Mouse (Mus musculus) thymus, postnatal 0 days (tissue): ENCODE data around the gene Tnfrsf18. TPM values are rescaled to one million over a fixed set of nuclear protein-coding genes. Genes with fewer than 3 reads are reported as not detected.

Experiments
- DNase-seq: peaks from one replicate; pipeline ENCODE4 v3.0.0-alpha.2; 2015; ENCODE audit warnings: low spot score
- polyA plus RNA-seq: library from polyadenylated mRNA; unstranded; fragments of >200 nt; fragmentation: Nextera tagmentation; extraction: Ambion mirVana; gene quantifications from 2 replicates; pipeline ENCODE4 v1.2.1, GENCODE M21; 2015

The Tnfrsf18 gene
- 13.9 and 14.8 TPM in 2 replicates for polyA plus RNA-seq

- DNase-seq: peak; percentile 50
Measured at GRCm38 (mm10) chr4:156026013-156026412, at the start of gene Tnfrsf18. TSS of gene Tnfrsf18 (plus strand) at chr4:156026164.

DNA sequence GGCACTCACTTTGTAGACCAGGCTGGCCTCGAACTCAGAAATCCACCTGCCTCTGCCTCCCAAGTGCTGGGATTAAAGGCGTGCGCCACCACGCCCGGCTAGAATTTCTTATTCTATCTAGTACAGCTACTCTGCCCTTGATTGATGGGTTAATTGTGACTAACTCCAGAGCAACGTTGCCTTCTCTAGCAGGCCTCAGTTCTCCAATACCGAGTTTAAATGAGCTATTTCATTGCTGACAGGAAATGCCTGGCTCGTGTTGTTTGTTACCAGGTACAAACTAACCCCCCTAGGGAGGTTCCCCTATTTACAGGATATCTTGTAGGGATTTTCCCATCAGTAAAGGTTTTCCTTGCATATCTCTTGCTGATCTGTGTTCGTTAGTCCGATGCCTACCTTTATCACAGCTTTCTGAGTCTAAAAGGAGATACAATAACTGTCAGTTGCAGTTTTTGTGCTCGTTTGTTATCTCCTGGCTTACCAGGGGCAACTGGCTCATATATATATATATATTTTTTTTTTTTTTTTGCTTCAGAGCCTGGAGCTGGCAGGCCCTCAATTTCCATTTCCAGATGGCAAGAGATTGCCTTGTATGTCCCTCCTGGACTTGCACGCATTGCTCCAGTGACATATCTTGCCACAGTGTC, 44.4 kb upstream of the Tnfrsf18 start:
- DNase-seq: no peak

- DNase-seq: no peak
Measured at GRCm38 (mm10) chr4:155983788-155984187, 42.2 kb upstream of the Tnfrsf18 start.

- no peak for DNase-seq
Measured at GRCm38 (mm10) chr4:155991211-155991907, 34.6 kb upstream of the Tnfrsf18 start.

DNA sequence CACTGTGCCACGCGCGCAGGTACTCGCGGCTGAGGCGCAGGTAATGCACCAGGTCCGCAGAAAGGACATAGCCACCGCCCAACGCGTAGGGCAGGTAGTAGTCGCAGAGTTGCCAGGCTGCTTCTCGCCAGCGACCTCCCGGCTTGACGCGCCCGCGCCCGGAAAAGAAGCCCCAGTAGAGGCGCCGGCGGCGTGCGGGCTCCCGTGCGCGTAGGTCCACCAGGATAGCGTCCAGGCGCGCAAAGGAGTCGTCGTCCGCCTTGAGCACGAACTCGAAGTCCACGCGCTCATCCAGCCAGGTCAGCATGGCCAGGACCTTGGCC, 34.1 kb upstream of the Tnfrsf18 start:
- no peak for DNase-seq

DNA sequence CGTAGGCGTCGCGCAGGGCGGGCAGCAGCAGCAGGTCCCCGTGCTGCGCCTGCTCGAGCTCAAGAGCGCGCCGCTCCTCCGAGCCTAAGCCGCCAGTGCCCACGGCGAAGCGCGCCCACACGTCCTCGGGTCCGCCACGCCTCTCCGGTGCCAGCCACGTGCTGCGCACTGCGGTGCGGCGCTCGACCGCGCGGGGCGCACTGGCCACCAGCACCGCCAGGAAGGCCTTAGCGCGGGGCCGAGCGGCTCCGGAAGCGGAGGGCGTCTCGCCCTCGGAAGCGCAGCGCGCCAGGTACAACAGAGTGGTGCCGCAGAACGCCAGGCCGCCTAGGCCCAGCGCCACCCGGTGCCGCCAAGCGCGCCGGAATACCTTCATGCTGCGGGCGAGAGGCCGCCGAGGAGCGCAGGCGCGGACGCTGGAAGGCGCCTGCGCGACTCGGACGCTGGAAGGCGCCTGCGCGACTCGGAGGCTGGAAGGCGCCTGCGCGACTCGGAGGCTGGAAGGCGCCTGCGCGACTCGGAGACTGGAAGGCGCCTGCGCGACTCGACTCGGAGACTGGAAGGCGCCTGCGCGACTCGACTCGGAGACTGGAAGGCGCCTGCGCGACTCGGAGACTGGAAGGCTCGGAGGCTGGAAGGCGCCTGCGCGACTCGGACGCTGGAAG, 33.6 kb upstream of the Tnfrsf18 start, which contains the start of the genes B3galt6 and Sdf4:
B3galt6 (minus strand) TSS at position 409 of the 665 bp plus-strand sequence.
Sdf4 (plus strand) TSS at position 632 of the 665 bp plus-strand sequence.
- DNase-seq: peak; percentile 88

DNA sequence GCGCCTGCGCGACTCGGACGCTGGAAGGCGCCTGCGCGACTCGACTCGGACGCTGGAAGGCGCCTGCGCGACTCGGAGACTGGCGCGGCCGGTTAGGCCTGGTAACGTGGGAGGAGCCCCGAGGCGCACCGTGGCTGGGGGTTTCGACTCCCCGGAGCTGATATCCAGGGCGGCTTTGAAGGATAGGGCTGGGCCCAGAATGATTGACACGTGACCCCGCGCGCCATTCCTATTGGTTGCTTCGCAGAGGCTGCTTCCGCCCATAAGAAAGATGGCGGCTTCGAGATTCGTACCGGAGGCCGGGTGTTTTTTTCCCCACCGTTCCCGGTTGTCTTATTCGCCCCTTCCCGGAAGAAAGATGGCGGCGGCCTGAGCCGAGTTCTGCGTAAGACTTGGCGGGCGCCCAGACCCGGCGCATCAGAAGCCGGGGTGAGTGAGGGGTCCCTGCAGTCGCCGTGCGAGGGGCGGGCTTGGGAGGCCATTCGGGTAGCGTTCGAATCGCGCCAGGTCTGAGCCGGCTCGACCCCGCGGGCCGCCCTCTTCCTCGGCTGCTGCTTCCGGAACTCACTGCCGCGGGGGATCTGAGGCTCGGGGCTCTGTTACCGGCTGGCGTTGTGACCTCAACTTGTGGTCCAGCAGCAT, 32.9 kb upstream of the Tnfrsf18 start:
- DNase-seq: peak; percentile 98

DNA sequence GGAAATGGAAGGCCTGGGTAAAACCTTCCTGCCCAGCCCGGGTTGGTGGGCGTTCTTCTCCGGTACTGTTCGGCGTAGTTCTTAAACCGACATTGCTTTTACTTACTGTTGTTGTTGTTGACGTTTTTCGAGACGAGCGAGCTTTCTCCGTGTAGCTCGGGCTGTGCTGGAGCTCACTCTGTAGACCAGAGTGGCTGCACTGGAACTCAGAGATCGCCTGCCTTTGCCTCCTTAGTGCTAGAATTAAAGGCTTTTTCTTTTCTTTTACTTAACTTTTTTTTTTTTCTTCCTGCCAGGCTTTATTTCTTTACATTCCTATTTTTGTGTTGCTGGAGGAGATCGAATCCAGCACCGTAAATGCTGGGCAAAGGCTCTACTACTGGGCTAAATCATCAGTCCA, 32.4 kb upstream of the Tnfrsf18 start:
- DNase-seq: no peak

DNA sequence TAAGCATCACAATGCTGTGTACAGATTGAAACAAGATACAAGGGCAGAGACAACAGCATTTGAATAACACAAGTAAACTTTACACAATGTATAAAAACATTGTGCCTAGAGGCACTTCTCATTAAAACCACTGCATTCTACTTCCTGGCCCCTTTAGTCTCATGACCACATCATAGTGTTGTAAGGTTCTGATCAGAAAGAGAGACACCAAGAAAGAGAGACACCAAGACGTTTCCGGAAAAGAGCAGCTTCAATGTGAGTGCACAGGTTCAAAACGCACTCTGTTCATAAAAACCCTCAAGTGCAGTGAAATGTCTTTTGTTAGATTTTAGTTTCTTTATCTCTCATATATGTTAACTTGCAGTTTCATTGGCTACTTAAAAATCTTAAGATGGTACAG, 21.9 kb upstream of the Tnfrsf18 start:
- DNase-seq: peak; percentile 21

DNA sequence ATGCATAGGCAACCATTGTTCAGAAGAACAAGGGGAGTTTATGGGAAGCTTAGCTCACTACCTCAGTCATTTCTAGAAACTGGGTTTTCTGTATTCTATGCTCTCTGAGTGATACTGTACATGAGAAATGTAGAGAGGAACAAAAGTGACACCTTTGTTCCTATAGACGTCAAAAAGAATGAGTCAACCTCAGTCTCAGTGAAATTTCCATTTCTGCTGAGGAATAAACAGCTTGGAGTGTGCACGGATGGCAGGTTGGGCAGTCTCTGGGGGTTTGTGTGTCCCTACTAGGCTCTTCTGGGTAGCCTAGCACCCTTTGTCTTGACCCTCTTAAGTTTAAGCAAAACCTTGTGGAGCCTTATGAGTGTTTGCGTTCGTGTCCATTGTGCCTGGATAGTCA, 17.6 kb upstream of the Tnfrsf18 start:
- no peak for DNase-seq

GRCm38 (mm10) chr4:156013637-156014036, 12.3 kb upstream of the Tnfrsf18 start, which contains the start of gene Tnfrsf4:
TSS of gene Tnfrsf4 (plus strand) at chr4:156013843.
- no peak for DNase-seq

DNA sequence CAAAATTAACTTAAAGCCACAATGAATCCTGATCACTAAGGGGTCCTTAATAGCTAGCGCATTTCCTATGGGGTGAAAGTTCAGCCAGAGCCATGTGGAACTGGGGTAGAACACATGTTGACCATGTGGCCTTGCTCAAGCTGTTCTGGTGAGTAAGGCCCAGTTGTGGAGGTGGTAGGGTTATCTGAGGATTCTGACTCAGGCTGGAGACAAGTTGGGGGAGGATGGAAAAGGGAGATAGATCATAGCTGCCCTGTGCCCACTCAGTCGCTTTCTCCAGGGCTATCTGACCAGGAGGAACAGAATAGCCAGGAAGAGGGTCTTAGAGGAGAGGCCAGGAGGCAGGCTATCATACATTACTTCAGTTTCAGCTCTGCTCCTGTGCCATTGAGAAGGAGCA, 11.5 kb upstream of the Tnfrsf18 start:
- no peak for DNase-seq

DNA sequence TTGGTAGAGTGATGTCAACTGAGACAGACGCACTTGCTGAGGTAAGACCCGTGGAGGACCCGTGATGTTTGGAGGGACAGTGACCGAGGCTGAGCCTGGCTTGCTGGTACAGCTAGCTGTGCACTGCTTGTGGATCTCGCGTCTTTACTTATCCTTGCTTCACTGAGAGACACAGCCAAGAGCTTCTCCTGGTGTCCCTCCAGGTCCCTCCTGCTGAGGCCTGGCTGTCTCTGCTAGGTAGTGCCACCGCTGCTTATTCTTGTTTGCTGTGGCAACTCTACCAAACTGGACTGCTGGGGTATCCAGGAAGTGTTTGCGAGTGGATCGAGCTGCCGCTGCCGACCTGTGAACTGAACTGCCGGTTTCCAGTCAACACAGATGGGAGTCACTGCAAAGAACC, 6.2 kb upstream of the Tnfrsf18 start:
- DNase-seq: no peak

DNA sequence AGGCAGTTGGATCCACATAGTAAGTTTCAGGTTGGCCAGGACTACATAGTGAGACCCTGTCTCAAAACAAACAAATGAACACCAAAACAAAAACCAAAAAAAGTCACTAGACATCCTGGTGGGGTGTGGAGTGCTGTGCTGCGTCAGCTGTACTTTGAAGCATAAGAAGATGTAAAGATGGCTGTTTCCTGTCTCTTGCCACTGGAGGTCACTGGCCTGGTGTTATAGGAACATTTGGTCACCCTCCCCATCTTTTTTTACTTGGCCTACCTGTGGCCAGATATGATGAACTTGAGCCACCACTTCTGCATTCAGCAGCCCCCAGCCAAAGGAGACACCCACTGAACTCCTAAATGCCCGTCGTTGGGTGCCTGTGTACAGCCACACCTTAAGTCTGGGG, 4.6 kb upstream of the Tnfrsf18 start:
- DNase-seq: peak; percentile 50

DNA sequence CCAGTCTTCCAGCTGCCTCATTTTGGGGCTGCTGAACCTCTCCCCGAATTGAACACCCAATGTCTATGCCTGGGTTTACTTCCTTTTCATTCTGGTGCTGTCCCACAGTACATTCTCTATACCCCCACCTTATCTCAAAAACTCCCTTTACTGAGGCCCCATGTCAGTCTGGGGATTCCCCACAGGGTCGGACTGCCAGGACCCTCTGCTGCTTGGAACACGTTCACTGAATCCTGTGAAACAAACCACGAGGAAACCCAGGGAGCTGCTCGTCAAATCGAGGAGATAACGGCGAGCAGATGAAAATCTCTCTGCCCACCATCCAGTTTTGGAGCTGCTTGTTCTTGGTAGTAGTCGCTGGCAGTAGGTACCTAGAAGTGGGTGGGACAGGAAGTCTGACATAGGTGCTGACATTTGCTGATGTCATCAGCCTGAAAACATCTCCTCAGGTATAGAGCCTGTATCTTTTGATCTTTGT, 4.0 kb upstream of the Tnfrsf18 start:
- DNase-seq: peak; percentile 66

DNA sequence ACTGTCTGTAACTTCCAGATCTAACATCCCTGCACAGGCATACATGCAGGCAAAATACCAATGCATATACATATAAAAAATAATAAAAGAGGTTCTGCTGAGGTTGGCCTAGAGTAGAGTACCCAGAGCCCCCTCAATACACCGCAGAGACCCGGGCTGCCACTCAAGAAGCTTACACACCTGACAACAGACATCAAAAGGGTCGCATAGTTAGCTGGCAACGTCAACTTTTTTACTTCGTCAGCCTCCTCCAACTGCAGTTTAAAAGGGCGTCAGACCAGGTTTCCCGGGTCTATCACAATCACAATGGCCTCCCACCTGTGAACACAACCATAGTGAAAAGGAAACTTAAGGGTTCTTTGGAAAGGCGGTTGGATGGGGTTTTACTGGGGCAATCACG, 2.4 kb upstream of the Tnfrsf18 start:
- peak; percentile 31 for DNase-seq

DNA sequence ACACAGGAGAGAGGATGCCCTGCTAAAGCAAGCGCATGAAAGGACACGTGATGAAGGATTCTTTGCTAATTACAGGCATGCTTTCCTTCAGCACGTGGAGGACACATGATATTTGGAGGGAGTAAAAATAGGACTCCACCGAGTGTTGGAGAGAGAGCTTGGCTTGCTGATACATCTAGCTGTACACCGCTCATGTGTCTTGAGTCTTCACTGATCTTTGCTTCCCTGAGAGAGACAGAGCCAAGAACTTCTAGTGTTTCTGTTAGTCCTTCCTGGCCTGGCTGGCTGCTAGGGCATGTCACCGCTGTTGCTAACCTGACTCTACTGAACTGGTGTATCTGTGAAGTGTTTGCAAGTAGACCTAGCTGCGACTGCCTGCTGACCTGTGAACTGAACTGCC, 1.8 kb upstream of the Tnfrsf18 start:
- no peak for DNase-seq

DNA sequence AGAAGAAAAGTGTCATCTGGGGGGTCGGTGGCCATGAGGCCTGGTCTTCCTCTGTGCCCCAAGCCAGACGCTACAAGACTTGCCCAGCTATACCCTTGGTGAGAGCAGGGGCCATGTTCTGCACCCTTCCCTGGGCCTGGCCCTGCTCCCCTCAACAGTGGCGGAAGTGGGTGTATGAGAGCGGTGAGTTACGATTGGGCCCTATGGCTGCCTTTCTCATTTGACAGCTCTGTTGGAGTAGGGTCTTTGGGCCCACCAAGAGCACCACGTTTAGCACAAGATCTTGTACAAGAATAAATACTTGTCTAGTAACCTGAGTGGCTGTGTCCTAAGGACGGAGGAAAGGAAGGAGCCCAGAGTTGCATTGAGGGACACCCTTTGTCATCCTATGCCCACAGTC, 2.6 kb downstream of the Tnfrsf18 start:
- no peak for DNase-seq

GRCm38 (mm10) chr4:156030651-156031118, 4.7 kb downstream of the Tnfrsf18 start:
- no peak for DNase-seq

DNA sequence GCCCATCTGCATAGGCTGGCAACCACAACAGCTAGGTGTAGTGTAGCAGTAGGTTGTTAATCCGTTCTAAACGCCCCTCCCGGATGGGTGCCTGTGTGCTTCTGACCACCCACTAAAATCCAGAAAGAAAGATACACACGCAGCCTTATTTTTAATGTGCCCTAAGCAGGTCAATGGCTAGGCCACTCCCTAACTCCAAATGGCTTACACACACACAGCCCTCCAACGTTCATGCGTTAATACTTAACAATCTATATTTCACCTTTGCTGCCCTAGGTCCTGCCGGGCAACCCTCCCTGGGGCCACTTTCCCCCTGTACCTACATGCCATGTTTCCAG, 5.3 kb downstream of the Tnfrsf18 start:
- DNase-seq: no peak

GRCm38 (mm10) chr4:156031593-156032391, 5.8 kb downstream of the Tnfrsf18 start:
- peak; percentile 74 for DNase-seq
